Mouse (Mus musculus) liver, adult 2 months (tissue): ENCODE data around the gene Camk2b. TPM values are rescaled to one million over a fixed set of nuclear protein-coding genes. Genes with fewer than 3 reads are reported as not detected.
"Not testable (repeated sequence)": the region's sequence is repeated elsewhere in the genome, so short reads cannot be mapped to it uniquely, and the experiment has no call there.

Experiments
- DNase-seq: peaks from one replicate; pipeline ENCODE4 v3.0.0-alpha.2; 2011; ENCODE audit warnings: low read depth, low spot score; ENCODE audit errors: extremely low read depth
- H3K27ac ChIP-seq: fragments of 200-500 bp; replicated peaks from 2 replicates; pipeline ENCODE4 v1.5.1; 2012; ENCODE audit warnings: low read depth, mild to moderate bottlenecking, control low read depth, inconsistent platforms, low read length; ENCODE audit not compliant: insufficient read depth
- H3K27me3 ChIP-seq: fragments of 200-500 bp; 2 replicates; pipeline ENCODE4 v1.6.1; 2012; ENCODE audit warnings: mild to moderate bottlenecking, moderate library complexity, low read length, inconsistent platforms; ENCODE audit not compliant: control insufficient read depth, insufficient read depth
- H3K36me3 ChIP-seq: fragments of 200-500 bp; 2 replicates; pipeline ENCODE4 v1.6.1; 2012; ENCODE audit warnings: low read length, inconsistent platforms; ENCODE audit not compliant: control insufficient read depth, insufficient read depth
- H3K4me1 ChIP-seq: fragments of 200-500 bp; 2 replicates; pipeline ENCODE4 v1.6.1; 2011; ENCODE audit warnings: low read length; ENCODE audit not compliant: control insufficient read depth, insufficient read depth
- H3K4me3 ChIP-seq: fragments of 200-500 bp; 2 replicates; pipeline ENCODE4 v1.5.1; 2011; ENCODE audit warnings: low read depth, mild to moderate bottlenecking, control low read depth, low read length, moderate library complexity; ENCODE audit not compliant: insufficient read depth
- H3K79me2 ChIP-seq: fragments of 200-500 bp; 2 replicates; pipeline ENCODE4 v1.6.1; 2012; ENCODE audit warnings: inconsistent platforms, mild to moderate bottlenecking, low read length, moderate library complexity; ENCODE audit not compliant: control insufficient read depth, insufficient read depth
- H3K9ac ChIP-seq: fragments of 200-500 bp; 2 replicates; pipeline ENCODE4 v1.6.1; 2012; ENCODE audit warnings: low read depth, mild to moderate bottlenecking, control low read depth, inconsistent platforms, low read length
- CTCF ChIP-seq: fragments of 200-500 bp; IDR thresholded peaks from 2 replicates; pipeline ENCODE4 v1.5.1; 2011; ENCODE audit warnings: low read depth, low read length, control low read depth
- POLR2A ChIP-seq: fragments of 200-500 bp; IDR thresholded peaks from 2 replicates; pipeline ENCODE4 v1.6.1; 2011; ENCODE audit warnings: low read length, control low read depth; ENCODE audit not compliant: insufficient read depth; ENCODE audit errors: extremely low read depth
- WGBS: fragments of 180-500 bp; shearing (Covaris S2); methylation state at CpG from one replicate; pipeline ENCODE4 v1.1.7; 2018; 5-methylcytosine and 5-hydroxymethylcytosine counted together
- polyA plus RNA-seq: library from polyadenylated mRNA; depleted of rRNA; stranded (reverse); fragments of >200 nt; gene quantifications from 2 replicates; pipeline ENCODE4 v1.2.3, GENCODE M21; 2012
- total RNA-seq: library from RNA; depleted of rRNA; stranded (reverse); fragments of >200 nt; gene quantifications from 2 replicates; pipeline ENCODE4 v1.2.3, GENCODE M21; 2014

Camk2b gene
- total and polyA plus RNA-seq, 2 experiments = 8.1 to 8.5 TPM

GRCm38 (mm10) chr11:6016368-6016767 lies 49.8 kb downstream of the Camk2b start:
- 6% methylated on average over 3 of the region's 3 CpGs for WGBS
- H3K27me3 ChIP-seq = no peaks in the 10 kb centered on the region
- no peaks in the 10 kb centered on the region for H3K79me2 ChIP-seq

GRCm38 (mm10) chr11:6015011-6015431 lies 51.1 kb downstream of the Camk2b start:
- Histone ChIP-seq H3K4me1 (no peaks in the 10 kb centered on the region), H3K9ac (no peak overlapping the region), H3K27ac (no peak overlapping the region), H3K79me2 (no peaks in the 10 kb centered on the region), H3K4me3 (no peak overlapping the region), H3K36me3 (peaks cover 3% of the 10 kb centered on the region; the same call in 1 of the 2 replicates), H3K27me3 (no peaks in the 10 kb centered on the region)
- WGBS = 70% methylated on average over 6 of the region's 6 CpGs
- no peak for DNase-seq
- TF ChIP-seq CTCF = no peak
- TF ChIP-seq POLR2A = no peak

More at GRCm38 (mm10) chr11:6016368-6016767, 49.8 kb downstream of the Camk2b start:
- Histone ChIP-seq H3K9ac (no peak overlapping the region), H3K27ac (no peak overlapping the region), H3K36me3 (peaks cover 2% of the 10 kb centered on the region; the same call in 1 of the 2 replicates), H3K4me1 (no peaks in the 10 kb centered on the region), H3K4me3 (no peak overlapping the region)
- DNase-seq = no peak
- TF ChIP-seq CTCF (no peak), POLR2A (no peak)

- 53% methylated on average over 2 of the region's 2 CpGs for WGBS
- no peaks in the 10 kb centered on the region for H3K4me1 ChIP-seq
- no peaks in the 10 kb centered on the region for H3K79me2 ChIP-seq
- peaks cover 5% of the 10 kb centered on the region; the same call in 1 of the 2 replicates for H3K36me3 ChIP-seq
- TF ChIP-seq POLR2A = no peak
- TF ChIP-seq CTCF = peak; percentile 25; the same call in 1 of the 2 replicates
- no peak overlapping the region for H3K9ac ChIP-seq
- H3K27ac ChIP-seq = no peak overlapping the region
- no peak for DNase-seq
- H3K4me3 ChIP-seq = no peak overlapping the region
- no peaks in the 10 kb centered on the region for H3K27me3 ChIP-seq
Measured at GRCm38 (mm10) chr11:6013359-6013758, 52.8 kb downstream of the Camk2b start.

GRCm38 (mm10) chr11:6011879-6012278 lies 54.3 kb downstream of the Camk2b start:
- H3K9ac ChIP-seq = no peak overlapping the region
- TF ChIP-seq CTCF = 0 out of 2 replicates have a peak, but pooled peaks have one; percentile 0
- TF ChIP-seq POLR2A = peak; percentile 25; the same call in 1 of the 2 replicates
- H3K27ac ChIP-seq = peak overlapping the region; percentile 24
- peaks cover 5% of the 10 kb centered on the region; the same call in 1 of the 2 replicates for H3K36me3 ChIP-seq
- H3K4me3 ChIP-seq = no peak overlapping the region
- 49% methylated on average over 3 of the region's 3 CpGs for WGBS
- no peaks in the 10 kb centered on the region for H3K4me1 ChIP-seq
- no peaks in the 10 kb centered on the region for H3K79me2 ChIP-seq
- DNase-seq = peak; percentile 53
- H3K27me3 ChIP-seq = no peaks in the 10 kb centered on the region

- H3K4me3 ChIP-seq, H3K9ac ChIP-seq, H3K79me2 ChIP-seq, DNase-seq, H3K36me3 ChIP-seq, H3K4me1 ChIP-seq, H3K27me3 ChIP-seq: not testable (repeated sequence)
- H3K27ac ChIP-seq = peak overlapping the region; percentile 24
- 66% methylated on average over 3 of the region's 18 CpGs for WGBS
Measured at GRCm38 (mm10) chr11:6010751-6011482, 55.2 kb downstream of the Camk2b start.

GRCm38 (mm10) chr11:6007779-6008128 lies 58.4 kb downstream of the Camk2b start:
- DNase-seq, H3K27me3 ChIP-seq, H3K79me2 ChIP-seq, H3K36me3 ChIP-seq: not testable (repeated sequence)
- H3K27ac ChIP-seq = peak overlapping the region; percentile 81
- peaks cover 12% of the 10 kb centered on the region for H3K4me1 ChIP-seq
- peak overlapping the region; percentile 84 for H3K9ac ChIP-seq
- WGBS = 20% methylated on average over 10 of the region's 13 CpGs
- H3K4me3 ChIP-seq = peak overlapping the region; percentile 60
